Mouse (Mus musculus) liver, embryonic 14.5 days (tissue): ENCODE results near the gene Trem3.

Experiments used
- CTCF ChIP-seq: IDR thresholded peaks from 2 replicates; pipeline ENCODE4 v1.5.1; 2016; ENCODE audit warnings: antibody characterized with exemption, low read depth, control low read depth
- EP300 ChIP-seq: IDR thresholded peaks from 2 replicates; pipeline ENCODE4 v1.6.1; 2016; ENCODE audit warnings: antibody characterized with exemption, low read depth

DNA sequence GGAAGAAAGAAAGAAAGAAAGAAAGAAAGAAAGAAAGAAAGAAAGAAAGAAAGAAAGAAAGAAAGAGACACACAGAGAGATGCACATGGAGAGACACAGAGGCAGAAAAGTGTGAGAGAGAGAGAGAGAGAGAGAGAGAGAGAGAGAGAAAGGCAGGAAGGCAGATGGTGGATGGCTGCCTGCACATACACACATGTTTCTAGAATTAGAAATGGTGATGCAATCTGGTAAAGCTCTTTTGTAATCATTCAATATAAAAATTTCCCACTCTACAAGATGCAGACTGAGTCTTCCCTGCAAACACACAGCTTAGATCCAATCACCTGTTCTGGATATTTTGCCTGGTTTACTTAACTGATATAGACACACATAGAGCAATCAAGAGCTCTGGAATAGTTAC lies 1.5 kb downstream of the Trem3 start:
- TF ChIP-seq CTCF (no peak), EP300 (no peak)
